Mouse (Mus musculus): ENCODE measurements at regions not wholly inside any gene's neighbourhood (a gene's known extent, or its start where the extent isn't known, plus 50 kb on each side); places are given as distances from the start of the nearest gene placed in this dataset.

DNA sequence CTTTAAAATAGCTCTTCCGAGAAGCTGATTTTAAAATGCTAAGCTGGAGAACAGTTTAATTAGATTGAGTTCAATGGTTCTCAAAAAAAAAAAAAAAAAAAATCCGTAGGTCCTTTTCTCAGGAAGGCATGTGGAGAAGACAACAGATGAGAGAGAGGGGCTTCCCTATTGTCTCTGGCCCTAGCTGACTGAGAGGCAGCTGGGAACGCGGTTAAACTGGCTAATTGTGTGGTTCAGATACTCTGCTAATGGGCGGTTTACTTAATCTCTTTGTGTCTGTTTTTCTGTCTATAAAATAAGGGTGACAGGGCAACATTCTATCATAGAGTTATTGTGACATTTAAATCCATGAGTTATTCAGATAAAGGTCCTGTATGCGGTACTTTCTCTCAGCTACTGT lies 101.1 kb upstream of the Fam92a start:
- TF ChIP-seq POLR2A (IDR thresholded peaks at IDR 0.05; ENCODE audit: low read depth, low read length) (no peak), CTCF (IDR thresholded peaks at IDR 0.05; ENCODE audit: borderline replicate concordance, insufficient read depth, low read length) (no peak)

Measured in embryonic fibroblast, embryonic 13.5 days (primary cell).